Mouse (Mus musculus): Measurements from ENCODE around the gene Clrn2. TPM values are rescaled to one million over a fixed set of nuclear protein-coding genes. Genes with fewer than 3 reads are reported as not detected.

The Clrn2 gene
- polyA plus RNA-seq, 1 experiment from 2014 or later: not detected

DNA sequence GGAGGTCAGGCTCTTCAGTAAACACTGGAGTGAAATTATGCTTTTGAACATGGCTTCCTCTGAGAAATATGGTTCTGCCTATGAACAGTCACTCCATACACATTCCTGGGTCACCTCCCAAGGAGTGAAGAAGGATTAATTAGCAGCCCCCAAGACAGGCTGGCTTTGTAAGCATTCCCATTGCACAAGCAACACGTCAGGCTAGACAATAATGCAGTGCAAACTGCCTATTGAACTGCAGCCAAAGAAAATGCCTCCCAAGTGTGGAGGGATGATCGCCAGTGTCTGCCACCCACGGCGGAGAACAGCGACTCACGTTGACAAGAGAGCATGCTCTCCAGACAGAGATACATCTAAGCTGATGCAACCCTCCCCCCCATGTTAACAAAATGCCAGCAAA, 22.7 kb downstream of the Clrn2 start:
- Histone ChIP-seq H3K4me1 (ENCODE audit: control insufficient read depth, insufficient read depth, low read length) (no peaks in the 10 kb centered on the region), H3K9me3 (ENCODE audit: control insufficient read depth, low read length) (no peaks in the 10 kb centered on the region), H3K27ac (ENCODE audit: low read depth, low read length) (no peak overlapping the region), H3K9ac (ENCODE audit: low read length) (no peak overlapping the region), H3K4me2 (ENCODE audit: low read depth) (no peak overlapping the region), H3K27me3 (ENCODE audit: control insufficient read depth, insufficient read depth, low read length) (no peaks in the 10 kb centered on the region), H3K36me3 (ENCODE audit: control insufficient read depth, insufficient read depth, low read length) (no peaks in the 10 kb centered on the region), H3K4me3 (ENCODE audit: low read depth, low read length) (no peak overlapping the region)
- ATAC-seq (ENCODE audit: insufficient read depth, low FRiP score, low TSS enrichment) (no peak), DNase-seq (ENCODE audit: low spot score) (no peak)
- 59% methylated on average over 6 of the region's 6 CpGs for WGBS

GRCm38 (mm10) chr5:45477601-45478000, 24.1 kb downstream of the Clrn2 start:
- H3K4me1 ChIP-seq (ENCODE audit: control insufficient read depth, insufficient read depth, low read length): no peaks in the 10 kb centered on the region
- H3K27me3 ChIP-seq (ENCODE audit: control insufficient read depth, insufficient read depth, low read length): no peaks in the 10 kb centered on the region
- no peaks in the 10 kb centered on the region for H3K9me3 ChIP-seq (ENCODE audit: control insufficient read depth, low read length)
- ATAC-seq (ENCODE audit: insufficient read depth, low FRiP score, low TSS enrichment): no peak
- no peak overlapping the region for H3K4me3 ChIP-seq (ENCODE audit: low read depth, low read length)
- no peaks in the 10 kb centered on the region for H3K36me3 ChIP-seq (ENCODE audit: control insufficient read depth, insufficient read depth, low read length)
- no peak overlapping the region for H3K9ac ChIP-seq (ENCODE audit: low read length)
- WGBS: 82% methylated on average over 7 of the region's 7 CpGs
- no peak overlapping the region for H3K4me2 ChIP-seq (ENCODE audit: low read depth)
- no peak for DNase-seq (ENCODE audit: low spot score)
- no peak overlapping the region for H3K27ac ChIP-seq (ENCODE audit: low read depth, low read length)

DNA sequence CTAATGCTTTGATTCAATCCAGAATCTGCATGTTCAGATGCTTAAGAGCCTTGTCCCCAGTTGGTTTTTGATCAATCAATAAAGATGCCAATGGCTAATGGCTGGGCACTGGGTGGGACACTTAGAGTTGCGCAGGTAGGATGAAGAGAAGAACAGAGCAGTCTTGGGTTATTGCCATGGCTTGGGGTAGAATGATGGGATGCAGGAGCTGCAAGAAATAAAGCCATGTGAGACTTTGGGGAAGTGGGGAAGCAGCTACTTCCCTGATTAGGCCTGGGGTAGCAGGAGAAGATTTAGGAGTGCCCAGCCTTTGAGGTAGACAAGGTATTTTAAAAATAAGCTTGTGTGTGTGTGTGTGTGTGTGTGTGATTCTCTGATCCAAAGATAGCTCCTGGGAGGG, 26.5 kb downstream of the Clrn2 start:
- no peak for DNase-seq (ENCODE audit: low spot score)
- no peak overlapping the region for H3K9ac ChIP-seq (ENCODE audit: low read length)
- no peaks in the 10 kb centered on the region for H3K4me1 ChIP-seq (ENCODE audit: control insufficient read depth, insufficient read depth, low read length)
- 91% methylated on average over 1 of the region's 1 CpGs for WGBS
- ATAC-seq (ENCODE audit: insufficient read depth, low FRiP score, low TSS enrichment): no peak
- no peaks in the 10 kb centered on the region for H3K9me3 ChIP-seq (ENCODE audit: control insufficient read depth, low read length)
- no peaks in the 10 kb centered on the region for H3K36me3 ChIP-seq (ENCODE audit: control insufficient read depth, insufficient read depth, low read length)
- H3K4me2 ChIP-seq (ENCODE audit: low read depth): no peak overlapping the region
- no peak overlapping the region for H3K27ac ChIP-seq (ENCODE audit: low read depth, low read length)
- H3K27me3 ChIP-seq (ENCODE audit: control insufficient read depth, insufficient read depth, low read length): no peaks in the 10 kb centered on the region
- H3K4me3 ChIP-seq (ENCODE audit: low read depth, low read length): no peak overlapping the region

GRCm38 (mm10) chr5:45481125-45481524, 27.6 kb downstream of the Clrn2 start:
- no peak for ATAC-seq (ENCODE audit: insufficient read depth, low FRiP score, low TSS enrichment)
- Histone ChIP-seq H3K4me3 (ENCODE audit: low read depth, low read length) (no peak overlapping the region), H3K9ac (ENCODE audit: low read length) (no peak overlapping the region), H3K9me3 (ENCODE audit: control insufficient read depth, low read length) (no peaks in the 10 kb centered on the region), H3K4me2 (ENCODE audit: low read depth) (no peak overlapping the region), H3K4me1 (ENCODE audit: control insufficient read depth, insufficient read depth, low read length) (no peaks in the 10 kb centered on the region), H3K27ac (ENCODE audit: low read depth, low read length) (no peak overlapping the region), H3K36me3 (ENCODE audit: control insufficient read depth, insufficient read depth, low read length) (no peaks in the 10 kb centered on the region), H3K27me3 (ENCODE audit: control insufficient read depth, insufficient read depth, low read length) (no peaks in the 10 kb centered on the region)
- WGBS: 92% methylated on average over 2 of the region's 2 CpGs
- DNase-seq (ENCODE audit: low spot score): no peak

DNA sequence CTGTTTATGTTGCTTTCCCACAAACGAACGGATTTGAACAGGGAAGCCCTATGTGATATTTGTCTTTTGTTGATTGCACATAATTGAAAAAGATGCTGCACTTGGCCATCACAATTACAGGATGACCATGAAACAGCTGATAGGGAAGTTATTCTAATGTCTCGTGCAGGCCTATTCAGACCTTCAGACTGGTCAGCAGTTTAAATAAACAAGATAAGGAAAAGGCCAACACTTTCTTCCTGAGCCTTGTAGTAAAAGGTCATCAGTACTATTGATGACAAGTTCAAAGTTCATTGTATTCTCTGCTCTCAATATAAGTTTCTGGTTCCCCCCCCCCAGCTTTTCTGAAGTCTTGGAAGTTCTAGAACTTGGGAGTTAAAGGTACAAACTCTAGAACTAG, 29.1 kb downstream of the Clrn2 start:
- DNase-seq (ENCODE audit: low spot score) (no peak), ATAC-seq (ENCODE audit: insufficient read depth, low FRiP score, low TSS enrichment) (no peak)
- Histone ChIP-seq H3K9ac (ENCODE audit: low read length) (no peak overlapping the region), H3K4me3 (ENCODE audit: low read depth, low read length) (no peak overlapping the region), H3K4me1 (ENCODE audit: control insufficient read depth, insufficient read depth, low read length) (no peaks in the 10 kb centered on the region), H3K27ac (ENCODE audit: low read depth, low read length) (no peak overlapping the region), H3K36me3 (ENCODE audit: control insufficient read depth, insufficient read depth, low read length) (no peaks in the 10 kb centered on the region), H3K9me3 (ENCODE audit: control insufficient read depth, low read length) (no peaks in the 10 kb centered on the region), H3K27me3 (ENCODE audit: control insufficient read depth, insufficient read depth, low read length) (no peaks in the 10 kb centered on the region), H3K4me2 (ENCODE audit: low read depth) (no peak overlapping the region)
- 86% methylated on average over 3 of the region's 3 CpGs for WGBS

- Histone ChIP-seq H3K4me2 (ENCODE audit: low read depth) (no peak overlapping the region), H3K27me3 (ENCODE audit: control insufficient read depth, insufficient read depth, low read length) (no peaks in the 10 kb centered on the region), H3K9me3 (ENCODE audit: control insufficient read depth, low read length) (no peaks in the 10 kb centered on the region), H3K36me3 (ENCODE audit: control insufficient read depth, insufficient read depth, low read length) (no peaks in the 10 kb centered on the region), H3K9ac (ENCODE audit: low read length) (no peak overlapping the region), H3K4me1 (ENCODE audit: control insufficient read depth, insufficient read depth, low read length) (no peaks in the 10 kb centered on the region), H3K4me3 (ENCODE audit: low read depth, low read length) (no peak overlapping the region), H3K27ac (ENCODE audit: low read depth, low read length) (no peak overlapping the region)
- ATAC-seq (ENCODE audit: insufficient read depth, low FRiP score, low TSS enrichment): no peak
- 90% methylated on average over 1 of the region's 1 CpGs for WGBS
- no peak for DNase-seq (ENCODE audit: low spot score)
These were observed 30.1 kb downstream of the Clrn2 start for GRCm38 (mm10) chr5:45483654-45484053.

GRCm38 (mm10) chr5:45491776-45492175, 38.2 kb downstream of the Clrn2 start:
- 79% methylated on average over 4 of the region's 4 CpGs for WGBS

GRCm38 (mm10) chr5:45493191-45494092, 39.9 kb downstream of the Clrn2 start, which contains the start of gene Lap3:
TSS of gene Lap3 (plus strand) at chr5:45493374.
- no peaks in the 10 kb centered on the region for H3K27me3 ChIP-seq (ENCODE audit: control insufficient read depth, insufficient read depth, low read length)
- H3K4me2 ChIP-seq (ENCODE audit: low read depth): peak within 1 kb of the TSS; percentile 61
- no peaks in the 10 kb centered on the region for H3K9me3 ChIP-seq (ENCODE audit: control insufficient read depth, low read length)
- under 1% methylated on average over 78 of the region's 78 CpGs for WGBS
- no peaks in the 10 kb centered on the region for H3K4me1 ChIP-seq (ENCODE audit: control insufficient read depth, insufficient read depth, low read length)
- peak within 1 kb of the TSS; percentile 77 for H3K9ac ChIP-seq (ENCODE audit: low read length)
- DNase-seq (ENCODE audit: low spot score) (peak; percentile 99), ATAC-seq (ENCODE audit: insufficient read depth, low FRiP score, low TSS enrichment) (peak; percentile 97)
- peak within 1 kb of the TSS; percentile 58 for H3K4me3 ChIP-seq (ENCODE audit: low read depth, low read length)
- no peaks in the 10 kb centered on the region; the same call in 1 of the 2 replicates for H3K36me3 ChIP-seq (ENCODE audit: control insufficient read depth, insufficient read depth, low read length)
- H3K27ac ChIP-seq (ENCODE audit: low read depth, low read length): no peak within 1 kb of the TSS

More at GRCm38 (mm10) chr5:45491776-45492175, 38.2 kb downstream of the Clrn2 start:
- ATAC-seq (ENCODE audit: insufficient read depth, low FRiP score, low TSS enrichment): no peak
- Histone ChIP-seq H3K27ac (ENCODE audit: low read depth, low read length) (no peak overlapping the region), H3K9me3 (ENCODE audit: control insufficient read depth, low read length) (no peaks in the 10 kb centered on the region), H3K9ac (ENCODE audit: low read length) (no peak overlapping the region), H3K27me3 (ENCODE audit: control insufficient read depth, insufficient read depth, low read length) (no peaks in the 10 kb centered on the region), H3K4me2 (ENCODE audit: low read depth) (no peak overlapping the region), H3K4me1 (ENCODE audit: control insufficient read depth, insufficient read depth, low read length) (no peaks in the 10 kb centered on the region), H3K36me3 (ENCODE audit: control insufficient read depth, insufficient read depth, low read length) (no peaks in the 10 kb centered on the region; the same call in 1 of the 2 replicates), H3K4me3 (ENCODE audit: low read depth, low read length) (no peak overlapping the region)
- DNase-seq (ENCODE audit: low spot score): no peak

Measured in neural tube, embryonic 11.5 days (tissue).